Mouse (Mus musculus) limb, embryonic 11.5 days (tissue): ENCODE results near the gene Cbarp. TPM values are rescaled to one million over a fixed set of nuclear protein-coding genes. Genes with fewer than 3 reads are reported as not detected.

Experiments used
- ATAC-seq: fragments of 200-750 bp; cut with Nextera tagmentation; 2 replicates; pipeline ENCODE4 v1.8.0; 2017; ENCODE audit warnings: low read depth; ENCODE audit not compliant: insufficient number of reproducible peaks, low FRiP score, low TSS enrichment
- DNase-seq: peaks from one replicate; pipeline ENCODE4 v3.0.0-alpha.2; 2015; ENCODE audit warnings: low spot score
- H3K27ac ChIP-seq: fragments of 300-500 bp; sonication (generic); replicated peaks from 2 replicates; pipeline ENCODE4 v1.5.1; 2014; ENCODE audit warnings: low read depth, mild to moderate bottlenecking, low read length
- H3K27me3 ChIP-seq: fragments of 300-500 bp; sonication (generic); 2 replicates; pipeline ENCODE4 v1.6.1; 2014; ENCODE audit warnings: mild to moderate bottlenecking, low read length, mixed read lengths; ENCODE audit not compliant: control insufficient read depth, insufficient read depth
- H3K36me3 ChIP-seq: fragments of 300-500 bp; sonication (generic); 2 replicates; pipeline ENCODE4 v1.6.1; 2014; ENCODE audit warnings: mild to moderate bottlenecking, low read length, moderate library complexity, mixed read lengths; ENCODE audit not compliant: control insufficient read depth, insufficient read depth
- H3K4me1 ChIP-seq: fragments of 300-500 bp; sonication (generic); 2 replicates; pipeline ENCODE4 v1.6.1; 2014; ENCODE audit warnings: low read length, mixed read lengths; ENCODE audit not compliant: control insufficient read depth, insufficient read depth
- H3K4me2 ChIP-seq: fragments of 300-500 bp; sonication (generic); 2 replicates; pipeline ENCODE4 v1.6.1; 2014; ENCODE audit warnings: low read depth, mild to moderate bottlenecking, moderate library complexity; ENCODE audit not compliant: severe bottlenecking
- H3K4me3 ChIP-seq: fragments of 300-500 bp; sonication (generic); 2 replicates; pipeline ENCODE4 v1.5.1; 2014; ENCODE audit warnings: low read depth, low read length
- H3K9ac ChIP-seq: fragments of 300-500 bp; sonication (generic); 2 replicates; pipeline ENCODE4 v1.6.1; 2014; ENCODE audit warnings: mild to moderate bottlenecking, low read length
- H3K9me3 ChIP-seq: fragments of 300-500 bp; sonication (generic); 2 replicates; pipeline ENCODE4 v1.6.1; 2016; ENCODE audit warnings: low read length; ENCODE audit not compliant: control insufficient read depth
- WGBS: fragments of 180-500 bp; shearing (Covaris S2); extraction: QIAGEN DNeasy Blood & Tissue Kit; methylation state at CpG from one replicate; pipeline ENCODE4 v1.1.7; 2014; 5-methylcytosine and 5-hydroxymethylcytosine counted together
- polyA plus RNA-seq: library from polyadenylated mRNA; unstranded; fragments of >200 nt; fragmentation: Nextera tagmentation; extraction: Ambion mirVana; gene quantifications from 2 replicates; pipeline ENCODE4 v1.2.1, GENCODE M21; 2014

Cbarp gene
- polyA plus RNA-seq, 1 experiment from 2014 or later: 6.5 TPM

GRCm38 (mm10) chr10:80161522-80162242, 21.0 kb upstream of the Cbarp start:
- no peaks in the 10 kb centered on the region for H3K9me3 ChIP-seq
- no peak for ATAC-seq
- DNase-seq: peak; percentile 65
- peak overlapping the region; percentile 83 for H3K27ac ChIP-seq
- no peaks in the 10 kb centered on the region for H3K27me3 ChIP-seq
- H3K4me3 ChIP-seq: peak overlapping the region; percentile 29; the same call in 1 of the 2 replicates
- H3K36me3 ChIP-seq: peaks cover 9% of the 10 kb centered on the region
- H3K4me1 ChIP-seq: peaks cover 62% of the 10 kb centered on the region
- WGBS: 9% methylated on average over 7 of the region's 7 CpGs
- peak overlapping the region; percentile 72 for H3K4me2 ChIP-seq
- peak overlapping the region; percentile 47; the same call in 1 of the 2 replicates for H3K9ac ChIP-seq

GRCm38 (mm10) chr10:80160455-80161371, 20.1 kb upstream of the Cbarp start:
- peak overlapping the region; percentile 72 for H3K4me2 ChIP-seq
- no peaks in the 10 kb centered on the region for H3K9me3 ChIP-seq
- peaks cover 65% of the 10 kb centered on the region for H3K4me1 ChIP-seq
- WGBS: under 1% methylated on average over 33 of the region's 33 CpGs
- no peaks in the 10 kb centered on the region for H3K27me3 ChIP-seq
- peak overlapping the region; percentile 83 for H3K27ac ChIP-seq
- DNase-seq (peak; percentile 76), ATAC-seq (no peak)
- peak overlapping the region; percentile 29 for H3K4me3 ChIP-seq
- H3K36me3 ChIP-seq: peaks cover 18% of the 10 kb centered on the region
- peak overlapping the region; percentile 47 for H3K9ac ChIP-seq

- peak overlapping the region; percentile 72 for H3K4me2 ChIP-seq
- under 1% methylated on average over 55 of the region's 55 CpGs for WGBS
- peak overlapping the region; percentile 51 for H3K9ac ChIP-seq
- peak overlapping the region; percentile 83 for H3K27ac ChIP-seq
- H3K9me3 ChIP-seq: no peaks in the 10 kb centered on the region
- H3K4me3 ChIP-seq: peak overlapping the region; percentile 29
- ATAC-seq (peak; percentile 74), DNase-seq (peak; percentile 96)
- H3K4me1 ChIP-seq: peaks cover 65% of the 10 kb centered on the region
- H3K36me3 ChIP-seq: peaks cover 27% of the 10 kb centered on the region
- H3K27me3 ChIP-seq: no peaks in the 10 kb centered on the region
These were observed 19.2 kb upstream of the Cbarp start for GRCm38 (mm10) chr10:80159561-80160454.

GRCm38 (mm10) chr10:80159021-80159560, 18.5 kb upstream of the Cbarp start:
- Histone ChIP-seq H3K4me3 (peak overlapping the region; percentile 29), H3K4me2 (peak overlapping the region; percentile 72), H3K9me3 (no peaks in the 10 kb centered on the region), H3K4me1 (peaks cover 63% of the 10 kb centered on the region), H3K36me3 (peaks cover 29% of the 10 kb centered on the region), H3K27me3 (no peaks in the 10 kb centered on the region), H3K27ac (peak overlapping the region; percentile 79), H3K9ac (peak overlapping the region; percentile 51)
- DNase-seq: peak; percentile 71
- 0 out of 2 replicates have a peak, but pooled peaks have one; percentile 1 for ATAC-seq
- WGBS: 6% methylated on average over 12 of the region's 12 CpGs

GRCm38 (mm10) chr10:80158307-80158986, 17.8 kb upstream of the Cbarp start:
- peak; percentile 73 for DNase-seq
- peaks cover 35% of the 10 kb centered on the region for H3K36me3 ChIP-seq
- WGBS: 14% methylated on average over 18 of the region's 18 CpGs
- no peaks in the 10 kb centered on the region for H3K9me3 ChIP-seq
- no peaks in the 10 kb centered on the region for H3K27me3 ChIP-seq
- peak overlapping the region; percentile 29 for H3K4me3 ChIP-seq
- peak overlapping the region; percentile 72; the same call in 1 of the 2 replicates for H3K4me2 ChIP-seq
- H3K27ac ChIP-seq: peak overlapping the region; percentile 79
- ATAC-seq: peak; percentile 2; the same call in 1 of the 2 replicates
- H3K9ac ChIP-seq: no peak overlapping the region
- peaks cover 67% of the 10 kb centered on the region for H3K4me1 ChIP-seq

- Histone ChIP-seq H3K9ac (no peak overlapping the region), H3K4me2 (peak overlapping the region; percentile 18; the same call in 1 of the 2 replicates), H3K4me3 (no peak overlapping the region), H3K27me3 (no peaks in the 10 kb centered on the region), H3K4me1 (peaks cover 73% of the 10 kb centered on the region), H3K27ac (peak overlapping the region; percentile 42), H3K36me3 (peaks cover 47% of the 10 kb centered on the region), H3K9me3 (no peaks in the 10 kb centered on the region)
- ATAC-seq: no peak
- WGBS: 71% methylated on average over 15 of the region's 15 CpGs
- no peak for DNase-seq
These were observed 16.7 kb upstream of the Cbarp start for GRCm38 (mm10) chr10:80157141-80157929.

- no peaks in the 10 kb centered on the region for H3K27me3 ChIP-seq
- ATAC-seq: no peak
- H3K27ac ChIP-seq: peak overlapping the region; percentile 42
- H3K4me1 ChIP-seq: peaks cover 76% of the 10 kb centered on the region
- DNase-seq: no peak
- H3K4me2 ChIP-seq: no peak overlapping the region
- H3K36me3 ChIP-seq: peaks cover 47% of the 10 kb centered on the region
- 65% methylated on average over 7 of the region's 7 CpGs for WGBS
- H3K4me3 ChIP-seq: no peak overlapping the region
- H3K9me3 ChIP-seq: no peaks in the 10 kb centered on the region
- H3K9ac ChIP-seq: no peak overlapping the region
These were observed 16.1 kb upstream of the Cbarp start for GRCm38 (mm10) chr10:80156752-80157053.
